Mouse (Mus musculus): Measurements from ENCODE around the gene B4galnt2.

GRCm38 (mm10) chr11:95831641-95832040, 83.0 kb downstream of the B4galnt2 start:
- TF ChIP-seq POLR2A (IDR thresholded peaks at IDR 0.05; ENCODE audit: borderline replicate concordance, extremely low read depth, low read depth, low read length), result no peak
- TF ChIP-seq CTCF (IDR thresholded peaks at IDR 0.05; ENCODE audit: insufficient read depth, low read length), result no peak

All from lung, adult 2 months (tissue).